Mouse (Mus musculus) olfactory bulb, adult 2 months (tissue): ENCODE results near the gene Ugt1a9. TPM values are rescaled to one million over a fixed set of nuclear protein-coding genes. Genes with fewer than 3 reads are reported as not detected.

Experiments
- H3K27ac ChIP-seq: fragments of 200-500 bp; 2 replicates; pipeline ENCODE4 v1.5.1; 2012; ENCODE audit warnings: low read depth, low read length; ENCODE audit not compliant: insufficient read depth
- H3K4me1 ChIP-seq: fragments of 200-500 bp; 2 replicates; pipeline ENCODE4 v1.6.1; 2012; ENCODE audit warnings: low read length; ENCODE audit not compliant: control insufficient read depth, insufficient read depth
- H3K4me3 ChIP-seq: fragments of 200-500 bp; 2 replicates; pipeline ENCODE4 v1.5.1; 2012; ENCODE audit warnings: mild to moderate bottlenecking, low read depth, low read length, moderate library complexity; ENCODE audit not compliant: insufficient read depth
- CTCF ChIP-seq: fragments of 200-500 bp; IDR thresholded peaks from 2 replicates; pipeline ENCODE4 v1.5.1; 2012; ENCODE audit warnings: low read depth, mild to moderate bottlenecking, low read length, moderate library complexity; ENCODE audit not compliant: insufficient read depth
- POLR2A ChIP-seq: fragments of 200-500 bp; IDR thresholded peaks from 2 replicates; pipeline ENCODE4 v1.6.1; 2012; ENCODE audit warnings: mild to moderate bottlenecking, low read depth, low read length, moderate library complexity; ENCODE audit not compliant: insufficient read depth
- WGBS: fragments of 180-500 bp; shearing (Covaris S2); methylation state at CpG from one replicate; pipeline ENCODE4 v1.1.7; 2018; 5-methylcytosine and 5-hydroxymethylcytosine counted together
- polyA plus RNA-seq: library from polyadenylated mRNA; stranded (reverse); fragments of >200 nt; gene quantifications from 2 replicates; pipeline ENCODE4 v1.2.4, GENCODE M21; 2012; ENCODE audit warnings: low replicate concordance; ENCODE audit not compliant: missing spikeins, insufficient read depth, insufficient read length

The Ugt1a9 gene
- polyA plus RNA-seq, 1 experiment, result not detected

GRCm38 (mm10) chr1:88258361-88258760, 187.8 kb downstream of the Ugt1a9 start:
- H3K4me1 ChIP-seq, result peaks cover 6% of the 10 kb centered on the region; the same call in 1 of the 2 replicates
- WGBS, result 71% methylated on average over 6 of the region's 6 CpGs
- H3K4me3 ChIP-seq, result no peak overlapping the region
- no peak for TF ChIP-seq POLR2A
- TF ChIP-seq CTCF, result no peak
- no peak overlapping the region for H3K27ac ChIP-seq

GRCm38 (mm10) chr1:88258881-88259642, 188.5 kb downstream of the Ugt1a9 start:
- Histone ChIP-seq H3K4me1 (peaks cover 6% of the 10 kb centered on the region; the same call in 1 of the 2 replicates), H3K27ac (no peak overlapping the region), H3K4me3 (no peak overlapping the region)
- WGBS, result 80% methylated on average over 8 of the region's 8 CpGs
- no peak for TF ChIP-seq POLR2A
- no peak for TF ChIP-seq CTCF

- Histone ChIP-seq H3K4me3 (no peak overlapping the region), H3K27ac (no peak overlapping the region), H3K4me1 (peaks cover 6% of the 10 kb centered on the region; the same call in 1 of the 2 replicates)
- TF ChIP-seq CTCF (no peak), POLR2A (no peak)
- WGBS, result 86% methylated on average over 4 of the region's 4 CpGs
Observed at GRCm38 (mm10) chr1:88259643-88260024, 189.0 kb downstream of the Ugt1a9 start.

- TF ChIP-seq POLR2A, result no peak
- no peak for TF ChIP-seq CTCF
- Histone ChIP-seq H3K27ac (no peak overlapping the region), H3K4me3 (no peak overlapping the region), H3K4me1 (peaks cover 6% of the 10 kb centered on the region; the same call in 1 of the 2 replicates)
- WGBS, result 81% methylated on average over 6 of the region's 6 CpGs
Observed at GRCm38 (mm10) chr1:88260114-88260513, 189.5 kb downstream of the Ugt1a9 start.

- no peak for TF ChIP-seq POLR2A
- no peak for TF ChIP-seq CTCF
- no peak overlapping the region for H3K27ac ChIP-seq
- WGBS, result 83% methylated on average over 10 of the region's 10 CpGs
Observed at GRCm38 (mm10) chr1:88260604-88261377, 190.2 kb downstream of the Ugt1a9 start.

GRCm38 (mm10) chr1:88261706-88262105, 191.1 kb downstream of the Ugt1a9 start:
- peaks cover 6% of the 10 kb centered on the region; the same call in 1 of the 2 replicates for H3K4me1 ChIP-seq
- 87% methylated on average over 7 of the region's 7 CpGs for WGBS
- H3K27ac ChIP-seq, result no peak overlapping the region
- TF ChIP-seq POLR2A (no peak), CTCF (no peak)
- no peak overlapping the region for H3K4me3 ChIP-seq

More at GRCm38 (mm10) chr1:88260604-88261377, 190.2 kb downstream of the Ugt1a9 start:
- Histone ChIP-seq H3K4me1 (peaks cover 6% of the 10 kb centered on the region; the same call in 1 of the 2 replicates), H3K4me3 (no peak overlapping the region)

- H3K27ac ChIP-seq, result no peak overlapping the region
- no peak overlapping the region for H3K4me3 ChIP-seq
- no peak for TF ChIP-seq CTCF
- no peak for TF ChIP-seq POLR2A
- 76% methylated on average over 4 of the region's 4 CpGs for WGBS
- H3K4me1 ChIP-seq, result peaks cover 6% of the 10 kb centered on the region; the same call in 1 of the 2 replicates
Observed at GRCm38 (mm10) chr1:88262255-88262654, 191.7 kb downstream of the Ugt1a9 start.

- Histone ChIP-seq H3K27ac (no peak overlapping the region), H3K4me1 (peaks cover 6% of the 10 kb centered on the region; the same call in 1 of the 2 replicates), H3K4me3 (no peak overlapping the region)
- TF ChIP-seq POLR2A (no peak), CTCF (no peak)
- 77% methylated on average over 6 of the region's 6 CpGs for WGBS
Observed at GRCm38 (mm10) chr1:88262961-88263360, 192.4 kb downstream of the Ugt1a9 start.

GRCm38 (mm10) chr1:88263778-88264177, 193.2 kb downstream of the Ugt1a9 start:
- 95% methylated on average over 5 of the region's 5 CpGs for WGBS
- Histone ChIP-seq H3K4me1 (peaks cover 6% of the 10 kb centered on the region; the same call in 1 of the 2 replicates), H3K4me3 (no peak overlapping the region), H3K27ac (no peak overlapping the region)
- TF ChIP-seq POLR2A, result no peak
- no peak for TF ChIP-seq CTCF
